Mouse (Mus musculus): Measurements from ENCODE around the gene Eri3.

Gene Eri3

GRCm38 (mm10) chr4:117550140-117550851 lies at the start of gene Eri3:
Eri3 (plus strand) TSS chr4:117550365.
- peak; percentile 99 for DNase-seq (ENCODE audit: low spot score)

- no peak for DNase-seq (ENCODE audit: low spot score)
These were observed 31.9 kb upstream of the Eri3 start for GRCm38 (mm10) chr4:117518246-117518645.

GRCm38 (mm10) chr4:117521350-117521749 lies 28.8 kb upstream of the Eri3 start:
- no peak for DNase-seq (ENCODE audit: low spot score)

GRCm38 (mm10) chr4:117525990-117526389 lies 24.2 kb upstream of the Eri3 start:
- DNase-seq (ENCODE audit: low spot score) = no peak

GRCm38 (mm10) chr4:117527116-117527899 lies 22.9 kb upstream of the Eri3 start:
- DNase-seq (ENCODE audit: low spot score) = no peak

- peak; percentile 35 for DNase-seq (ENCODE audit: low spot score)
These were observed 22.2 kb upstream of the Eri3 start for GRCm38 (mm10) chr4:117527952-117528351.

- DNase-seq (ENCODE audit: low spot score) = no peak
These were observed 20.3 kb upstream of the Eri3 start for GRCm38 (mm10) chr4:117529843-117530242.

- no peak for DNase-seq (ENCODE audit: low spot score)
These were observed 14.5 kb upstream of the Eri3 start for GRCm38 (mm10) chr4:117535496-117536200.

- DNase-seq (ENCODE audit: low spot score) = no peak
These were observed 13.2 kb upstream of the Eri3 start for GRCm38 (mm10) chr4:117537002-117537401.

GRCm38 (mm10) chr4:117539329-117539980 lies 10.7 kb upstream of the Eri3 start:
- no peak for DNase-seq (ENCODE audit: low spot score)

- no peak for DNase-seq (ENCODE audit: low spot score)
These were observed 9.6 kb upstream of the Eri3 start for GRCm38 (mm10) chr4:117540571-117540970.

- DNase-seq (ENCODE audit: low spot score) = no peak
These were observed 4.7 kb upstream of the Eri3 start for GRCm38 (mm10) chr4:117545448-117545847.

GRCm38 (mm10) chr4:117546616-117547015 lies 3.5 kb upstream of the Eri3 start:
- DNase-seq (ENCODE audit: low spot score) = no peak

GRCm38 (mm10) chr4:117549576-117549975 lies 589 bp upstream of the Eri3 start:
- no peak for DNase-seq (ENCODE audit: low spot score)

GRCm38 (mm10) chr4:117551144-117552000 lies 1.2 kb downstream of the Eri3 start:
- DNase-seq (ENCODE audit: low spot score) = no peak

GRCm38 (mm10) chr4:117555495-117555894 lies 5.3 kb downstream of the Eri3 start:
- DNase-seq (ENCODE audit: low spot score) = no peak

GRCm38 (mm10) chr4:117556372-117556771 lies 6.2 kb downstream of the Eri3 start:
- no peak for DNase-seq (ENCODE audit: low spot score)

GRCm38 (mm10) chr4:117557068-117557645 lies 7.0 kb downstream of the Eri3 start:
- DNase-seq (ENCODE audit: low spot score) = no peak

GRCm38 (mm10) chr4:117563967-117564366 lies 13.8 kb downstream of the Eri3 start:
- DNase-seq (ENCODE audit: low spot score) = no peak

GRCm38 (mm10) chr4:117568846-117569245 lies 18.7 kb downstream of the Eri3 start:
- DNase-seq (ENCODE audit: low spot score) = no peak

- no peak for DNase-seq (ENCODE audit: low spot score)
These were observed 20.8 kb downstream of the Eri3 start for GRCm38 (mm10) chr4:117570964-117571363.
